Mouse (Mus musculus): ENCODE results near the gene Gm10406.
"Not testable (repeated sequence)": the region's sequence is repeated elsewhere in the genome, so short reads cannot be mapped to it uniquely, and the experiment has no call there.

Gene Gm10406

GRCm38 (mm10) chr14:7026781-7027749 is at the start of gene Gm10406:
Gene Gm10406 (minus strand): TSS chr14:7027449.
- not testable (repeated sequence) for ATAC-seq (ENCODE audit: low TSS enrichment)

GRCm38 (mm10) chr14:7044870-7045269 is 17.6 kb upstream of the Gm10406 start, which contains the start of gene Gm3685:
Gene Gm3685 (minus strand): TSS chr14:7044970.
- ATAC-seq (ENCODE audit: low TSS enrichment), result not testable (repeated sequence)

GRCm38 (mm10) chr14:7026274-7026673 is 975 bp downstream of the Gm10406 start:
- ATAC-seq (ENCODE audit: low TSS enrichment), result not testable (repeated sequence)

- not testable (repeated sequence) for ATAC-seq (ENCODE audit: low TSS enrichment)
Measured at GRCm38 (mm10) chr14:6973718-6974117, 53.5 kb downstream of the Gm10406 start, which contains the start of gene Gm6356. Gene Gm6356 (minus strand): TSS chr14:6973818.

All from frontal cortex, adult (tissue).